Mouse (Mus musculus) heart, postnatal 25 days (tissue): ENCODE results near the gene Manba. TPM values are rescaled to one million over a fixed set of nuclear protein-coding genes. Genes with fewer than 3 reads are reported as not detected.

Source experiments
- DNase-seq: peaks from one replicate; pipeline ENCODE4 v3.0.0; 2022; ENCODE audit warnings: low spot score
- intact Hi-C: fragments of 180-260 bp; cut with DNase I; formaldehyde crosslinking; loops from one replicate; pipeline ENCODE4 v1.15.1; 2025
- total RNA-seq, 2 experiments: library from RNA; stranded (reverse); gene quantifications; 2 replicates each; pipeline ENCODE4 v1.2.3; 2021

Manba gene
- total RNA-seq, 2 experiments from 2014 or later = 18.4 to 18.8 TPM

- DNase-seq = no peak
- intact Hi-C loops = loop anchor here (5.0 kb wide), 1 partner anchor 85 kb away; the partner anchor contains the start of gene Nfkb1
These were observed 121.6 kb downstream of the Manba start for GRCm38 (mm10) chr3:135607021-135607420.

DNA sequence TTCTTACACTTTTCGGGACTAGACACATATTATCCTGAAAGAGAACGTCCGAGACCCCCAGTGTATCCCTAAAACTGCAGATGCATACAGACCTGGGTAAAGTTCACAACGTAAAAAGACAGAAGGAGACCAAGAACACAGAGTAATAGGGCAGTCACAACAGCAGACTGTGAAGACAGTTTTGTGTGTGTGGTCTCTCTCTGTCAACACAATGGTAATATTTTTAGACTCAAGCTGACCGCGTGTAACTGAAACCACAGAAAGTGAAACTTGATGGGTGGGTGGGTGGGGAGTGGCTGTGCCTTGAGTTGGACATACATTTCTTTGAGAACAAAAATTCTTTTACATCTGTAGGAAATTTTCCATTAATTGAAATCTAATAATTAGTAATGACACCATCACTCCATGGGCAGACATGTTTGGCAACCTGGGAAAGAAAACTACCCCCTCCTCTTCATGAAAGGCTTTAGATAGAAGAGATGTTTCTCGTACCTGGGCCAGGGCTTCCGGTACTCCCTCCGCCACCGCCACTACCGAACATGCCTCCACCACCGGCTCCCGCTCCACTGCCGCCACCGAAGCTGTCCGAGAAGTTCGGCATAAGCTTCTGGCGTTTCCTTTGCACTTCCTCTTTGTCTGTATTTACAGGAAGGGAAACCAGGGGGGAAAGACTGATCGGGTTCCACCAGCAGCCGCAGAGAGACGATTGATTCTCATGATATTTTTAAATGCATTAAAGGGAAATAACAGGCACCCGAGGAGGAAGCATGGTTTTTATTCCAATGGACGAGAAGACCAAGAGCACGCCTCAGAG, 122.5 kb downstream of the Manba start:
- intact Hi-C loops = loop anchor here (5.0 kb wide), 1 partner anchor 84 kb away; the partner anchor contains the start of gene Nfkb1

GRCm38 (mm10) chr3:135610221-135610620, 124.8 kb downstream of the Manba start:
- intact Hi-C loops = no loop called here
- no peak for DNase-seq

More for the DNA sequence above, 122.5 kb downstream of the Manba start:
- no peak for DNase-seq

GRCm38 (mm10) chr3:135614376-135614775, 129.0 kb downstream of the Manba start:
- DNase-seq = no peak
- intact Hi-C loops = no loop called here

GRCm38 (mm10) chr3:135616730-135617129, 131.3 kb downstream of the Manba start:
- no peak for DNase-seq
- intact Hi-C loops = no loop called here

Other genes starting within 250 kb of the Manba start
- gene Bdh2, start 204.4 kb upstream of the Manba start, total RNA-seq = 1 to 10 TPM; 3.7 to 3.8 TPM
- gene Slc9b2, start 177.9 kb upstream of the Manba start, total RNA-seq = under 1 TPM; 0.22 to 0.29 TPM
- gene Slc9b1, start 137.6 kb upstream of the Manba start, total RNA-seq = under 1 TPM in 1 of 2 experiments, not detected in 1; 0.25 TPM
- 10 to 100 TPM; 50.2 to 54.3 TPM for gene Cisd2, start 61.7 kb upstream of the Manba start, total RNA-seq
- 100 to 1,000 TPM; 338 to 361 TPM for gene Ube2d3, start 47.5 kb upstream of the Manba start, total RNA-seq
- 10 to 100 TPM; 37.1 to 38.5 TPM for gene Nfkb1, start 205.9 kb downstream of the Manba start, total RNA-seq